10 mouse cellular contexts compared by ENCODE assay signal in the genomic region with DNA sequence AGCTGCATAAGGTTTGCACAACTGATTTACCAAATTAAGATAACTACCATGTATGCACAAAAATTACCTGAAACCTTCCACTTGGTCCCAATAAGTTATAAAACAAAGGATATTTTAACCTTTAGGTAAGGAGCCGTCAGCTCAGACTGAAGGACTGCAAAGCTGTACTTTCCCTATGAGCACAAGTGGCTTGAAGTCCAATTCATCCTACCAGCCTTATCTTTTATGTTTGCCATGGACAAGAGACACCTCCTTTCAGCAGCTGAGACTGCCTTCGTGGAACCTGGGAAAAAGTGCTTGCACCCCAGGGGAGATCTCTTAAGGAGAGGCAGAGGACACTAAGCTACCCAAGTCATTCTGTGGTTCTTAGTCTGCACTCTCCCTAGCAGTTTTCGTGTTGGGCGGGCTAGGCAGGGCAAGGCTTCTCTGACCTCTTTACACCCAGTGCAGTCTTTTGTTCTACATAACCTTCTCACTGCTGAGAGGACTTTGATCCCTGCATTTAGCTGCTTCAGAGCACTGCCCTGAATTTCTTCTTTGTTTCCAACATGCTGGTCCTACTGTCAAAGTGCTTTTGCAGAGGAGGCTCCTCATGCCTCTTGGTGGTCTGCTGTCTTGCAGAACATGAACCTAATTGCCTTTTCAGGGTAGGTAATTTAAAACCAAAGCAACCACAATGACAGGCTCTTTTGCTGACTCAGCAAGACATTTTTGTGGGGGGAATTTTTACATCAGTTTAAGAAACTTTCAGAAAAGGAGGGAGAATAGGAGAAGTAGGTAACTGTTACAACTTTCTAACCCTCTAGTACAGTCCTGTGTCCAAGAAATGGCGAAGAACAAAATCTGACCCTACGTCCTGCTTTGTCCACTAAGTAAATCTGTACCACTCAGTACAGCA. TPM values are rescaled to one million over a fixed set of nuclear protein-coding genes. Genes with fewer than 3 reads are reported as not detected.
DNase-seq lines count a peak whose midpoint lies in the region; ATAC-seq lines count a peak whose summit lies in the region.
"Had no signal": no experiment of that assay in that cellular context is flagged by ENCODE, and none has a peak within 500 bp of the region (broad histone marks: within the 10 kb centered on the region; RNA-seq: fewer than 3 reads in every experiment).

No protein-coding gene starts in this region.

- peak; percentile 21 for DNase-seq in kidney, adult 18-20 months
- DNase-seq in kidney, postnatal 4 days = no peak
- peak; percentile 65 for DNase-seq in embryo, embryonic 10.5 days (ENCODE audit: low spot score)
- DNase-seq in retina, embryonic 14.5 days (ENCODE audit: low spot score) = peak; percentile 72
- DNase-seq in urinary bladder, postnatal 25 days (ENCODE audit: low spot score) = no peak
- DNase-seq: cerebellum, adult 18-20 months; right cerebral cortex, adult 18-20 months had no signal

- peak; percentile 27 to 45; a peak in 2 of 4 replicates for ATAC-seq in hematopoietic stem cell, adult 5-6 weeks (replicated peaks in 1 of 2; ENCODE audit: insufficient read depth in 1 of 2, low FRiP score in 2 of 2, low TSS enrichment in 1 of 2, low read depth in 1 of 2, poor library complexity in 2 of 2, severe bottlenecking in 2 of 2)
- ATAC-seq in megakaryocyte progenitor cell, adult 5-6 weeks (replicated peaks; ENCODE audit: poor library complexity) = no peak
- ATAC-seq: midbrain, embryonic 13.5 days had no signal

RNA-seq across cellular contexts. Expression of gene Ddc, which starts 44.6 kb away (rescaled TPM):
- total RNA-seq in hematopoietic stem cell, adult 5-6 weeks (2017) = not detected in 2 replicates
- not detected in 2 replicates for total RNA-seq in megakaryocyte progenitor cell, adult 5-6 weeks (2015)
- not detected in 2 replicates for total RNA-seq in megakaryocyte progenitor cell, adult 5-6 weeks (2017)

Comparison
In these comparisons a context has a peak if more than half of its experiments do, and no peak if none do; other contexts are left out.
1. DNase-seq: peak in kidney, adult 18-20 months (single experiment), embryo, embryonic 10.5 days (single experiment) and retina, embryonic 14.5 days (single experiment); none in kidney, postnatal 4 days (0 of 2) and urinary bladder, postnatal 25 days (single experiment).